Mouse (Mus musculus): ENCODE results near the gene Cideb.

Gene Cideb

DNA sequence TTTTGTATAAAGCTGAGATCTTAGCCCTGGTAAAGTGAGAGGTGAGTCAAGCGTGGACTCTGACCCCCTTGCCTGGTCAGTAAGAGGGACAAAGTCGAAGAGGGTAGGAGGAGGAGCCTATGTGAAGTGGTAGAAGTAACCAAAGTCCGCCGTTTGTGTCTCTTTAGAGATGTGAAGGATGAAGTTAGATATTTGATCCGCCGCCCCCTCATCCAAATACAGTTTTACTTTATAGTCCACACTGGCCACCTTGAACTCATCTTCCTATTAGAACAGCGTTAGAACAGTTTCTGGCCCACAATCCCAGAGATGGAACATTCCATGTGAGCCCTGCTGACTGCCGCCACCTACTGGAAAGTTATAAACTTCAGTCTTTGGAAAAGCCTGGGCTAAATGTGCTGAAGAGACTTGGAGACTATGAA is at the start of gene Cideb:
Cideb (minus strand) TSS at position 96 of the 422 bp plus-strand sequence.
- peak; percentile 95 for DNase-seq

DNA sequence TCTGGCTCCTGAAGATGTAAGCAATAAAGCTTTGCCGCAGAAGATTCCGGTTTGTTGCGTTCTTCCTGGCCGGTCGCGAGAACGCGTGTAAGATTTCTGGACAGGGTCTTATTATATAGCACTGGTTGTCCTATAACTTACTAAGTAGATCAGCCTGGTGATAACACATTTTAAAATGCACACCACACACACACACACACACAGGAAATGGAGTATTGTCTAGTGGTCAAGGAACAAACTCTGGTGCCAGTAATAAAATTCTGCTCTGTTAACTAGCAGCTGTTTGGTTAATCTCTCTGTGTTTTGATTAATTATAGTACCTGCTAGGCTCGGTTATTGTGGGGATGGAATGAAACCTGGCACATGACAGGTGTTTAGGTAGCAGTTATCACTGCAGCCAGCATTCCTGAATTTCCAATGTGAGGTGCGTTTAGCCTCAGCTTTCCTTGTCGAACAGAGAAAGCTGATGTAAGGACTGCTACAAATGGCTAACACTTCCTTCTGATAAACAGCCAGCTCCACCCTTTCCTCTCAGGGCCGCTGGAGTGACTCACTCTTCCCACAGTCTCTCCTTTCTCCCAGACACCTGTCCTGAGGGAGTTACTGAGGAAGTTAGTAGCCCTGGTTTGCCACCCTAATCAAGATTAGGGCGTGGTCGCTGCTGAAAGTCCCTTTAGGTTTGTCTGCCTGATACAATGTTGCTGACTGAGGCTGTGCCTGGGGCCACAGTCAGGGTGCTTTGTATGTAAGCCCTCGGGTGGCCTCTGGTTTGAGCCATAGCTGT is 37.3 kb upstream of the Cideb start:
- peak; percentile 2 for DNase-seq

DNA sequence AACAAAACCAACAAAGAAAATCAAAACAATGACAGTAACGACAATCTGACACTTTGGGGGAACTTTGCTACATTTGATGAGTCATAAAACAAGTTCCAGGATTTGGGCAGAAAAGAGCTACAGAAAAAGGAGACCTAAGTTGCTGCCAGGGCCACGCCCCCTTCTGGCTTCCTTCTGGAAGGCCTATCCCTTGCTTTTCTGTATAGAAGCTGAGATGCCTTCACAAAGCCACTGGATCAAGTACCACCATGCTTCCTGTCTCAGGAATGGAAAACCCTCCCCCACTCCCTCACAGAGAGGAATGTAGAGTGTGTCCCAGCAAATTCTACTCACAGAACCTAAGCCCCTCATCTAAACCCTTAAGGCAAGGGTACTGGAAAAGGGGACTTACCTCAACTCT is 35.7 kb upstream of the Cideb start:
- peak; percentile 3 for DNase-seq

DNA sequence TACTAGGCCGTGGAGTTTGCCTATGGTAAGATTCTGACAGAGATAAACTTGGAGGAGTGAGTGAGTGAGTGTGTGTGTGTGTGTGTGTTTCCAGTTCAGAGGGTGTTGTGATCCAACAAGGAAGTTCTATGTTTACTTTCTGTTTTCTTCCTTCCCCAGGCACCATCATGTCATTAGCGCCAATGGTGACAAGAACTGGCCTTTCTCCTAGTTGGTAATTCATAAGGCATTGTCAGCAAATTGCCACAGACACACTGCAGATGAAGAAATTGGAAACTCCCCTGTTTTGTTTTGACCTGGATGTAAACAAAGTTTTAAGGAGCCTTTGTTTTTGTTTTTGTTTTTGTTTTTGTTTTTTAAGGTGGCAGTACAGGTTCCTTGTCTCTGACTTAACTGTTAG is 35.2 kb upstream of the Cideb start:
- DNase-seq: no peak

DNA sequence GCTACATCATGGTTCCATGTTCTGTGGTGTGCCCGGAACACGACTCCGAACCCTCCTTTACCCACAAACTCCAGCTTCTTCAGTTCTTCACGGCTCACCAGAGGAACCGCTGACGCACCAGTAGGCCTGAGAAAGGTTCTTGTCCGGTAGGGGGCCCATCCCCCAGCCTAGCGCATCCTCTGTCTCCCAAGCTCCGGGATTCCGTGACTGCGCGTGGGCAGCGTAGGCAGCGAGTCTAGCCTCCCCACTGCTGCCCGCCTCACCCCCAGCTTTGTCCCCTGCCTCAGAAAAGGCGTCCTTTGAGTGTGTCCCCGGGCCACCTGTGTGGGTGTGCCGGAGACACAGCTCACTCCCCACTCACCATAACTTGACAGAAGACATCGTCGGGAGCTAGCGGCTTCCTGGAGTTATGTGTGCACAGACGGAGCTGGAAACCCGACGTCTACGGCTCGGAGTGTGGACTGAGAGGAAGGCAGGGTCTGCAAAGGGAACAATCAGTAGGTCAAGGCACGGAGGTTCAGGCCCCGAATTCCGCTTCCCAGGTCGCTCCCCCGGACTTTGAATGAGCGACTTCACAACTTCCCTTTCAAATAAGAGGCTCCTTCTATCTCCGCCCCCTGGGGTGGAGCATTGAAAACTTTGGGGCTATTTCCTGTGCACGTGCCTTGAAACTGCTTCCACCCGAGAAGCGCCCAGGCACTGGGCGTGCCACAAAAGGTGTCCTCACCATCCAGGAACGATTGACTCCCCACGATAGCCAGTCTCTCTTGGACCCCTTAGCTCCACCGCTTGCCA is 30.2 kb upstream of the Cideb start, which contains the start of gene Ripk3:
Ripk3 (minus strand) TSS at position 610 of the 795 bp plus-strand sequence.
- peak; percentile 33 for DNase-seq

DNA sequence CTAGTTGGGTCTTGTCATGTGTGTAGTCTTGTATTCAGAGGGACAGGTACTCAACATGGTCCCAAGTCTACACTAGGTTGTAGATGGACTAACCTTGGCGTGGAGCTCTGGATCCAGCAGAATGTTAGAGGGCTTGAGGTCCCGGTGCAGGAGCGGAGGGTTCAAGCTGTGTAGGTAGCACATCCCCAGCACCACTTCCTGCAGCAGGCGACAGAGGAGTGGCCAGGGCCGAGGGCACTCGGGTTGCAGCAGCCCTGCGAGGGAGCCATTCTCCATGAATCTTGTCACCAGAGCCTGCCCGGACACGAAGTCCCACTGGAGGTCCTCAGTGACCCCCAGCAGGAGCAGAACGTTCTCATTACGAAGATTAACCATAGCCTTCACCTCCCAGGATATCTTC is 29.5 kb upstream of the Cideb start:
- DNase-seq: peak; percentile 0

DNA sequence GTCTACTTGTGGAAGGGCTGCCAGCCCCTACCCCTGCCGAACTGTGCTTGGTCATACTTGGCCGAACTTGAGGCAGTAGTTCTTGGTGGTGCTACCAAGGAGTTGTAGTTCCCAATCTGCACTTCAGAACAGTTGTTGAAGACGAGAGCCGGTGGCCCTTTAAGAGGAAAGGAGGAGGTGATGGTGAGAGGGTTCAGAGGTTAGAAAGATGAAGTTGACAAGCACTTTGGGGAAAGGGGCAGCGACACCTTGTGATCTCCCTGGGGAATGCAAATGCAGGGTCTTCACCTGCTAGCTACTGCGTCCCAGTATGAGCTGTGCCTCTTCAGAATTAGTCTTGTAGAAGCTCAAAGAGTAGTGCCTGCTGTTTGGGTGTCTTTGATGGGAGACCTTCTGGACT is 26.9 kb upstream of the Cideb start:
- peak; percentile 6 for DNase-seq

DNA sequence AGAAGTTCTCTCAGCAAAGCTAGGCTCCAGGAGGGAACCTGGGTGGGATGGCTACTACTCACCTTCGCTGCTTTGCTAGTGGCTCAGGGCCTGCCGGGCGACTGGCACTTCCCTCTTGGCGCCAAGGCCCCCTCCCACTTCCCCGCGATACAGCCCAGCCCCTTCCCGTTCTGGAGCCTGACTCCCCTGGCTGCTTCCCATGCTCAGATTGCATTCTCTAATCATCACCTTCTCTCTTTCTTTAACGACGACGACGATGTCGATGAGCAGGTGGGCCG is 25.6 kb upstream of the Cideb start, which contains the start of gene Adcy4:
Adcy4 (minus strand) TSS at position 138 of the 278 bp plus-strand sequence.
- DNase-seq: peak; percentile 5

DNA sequence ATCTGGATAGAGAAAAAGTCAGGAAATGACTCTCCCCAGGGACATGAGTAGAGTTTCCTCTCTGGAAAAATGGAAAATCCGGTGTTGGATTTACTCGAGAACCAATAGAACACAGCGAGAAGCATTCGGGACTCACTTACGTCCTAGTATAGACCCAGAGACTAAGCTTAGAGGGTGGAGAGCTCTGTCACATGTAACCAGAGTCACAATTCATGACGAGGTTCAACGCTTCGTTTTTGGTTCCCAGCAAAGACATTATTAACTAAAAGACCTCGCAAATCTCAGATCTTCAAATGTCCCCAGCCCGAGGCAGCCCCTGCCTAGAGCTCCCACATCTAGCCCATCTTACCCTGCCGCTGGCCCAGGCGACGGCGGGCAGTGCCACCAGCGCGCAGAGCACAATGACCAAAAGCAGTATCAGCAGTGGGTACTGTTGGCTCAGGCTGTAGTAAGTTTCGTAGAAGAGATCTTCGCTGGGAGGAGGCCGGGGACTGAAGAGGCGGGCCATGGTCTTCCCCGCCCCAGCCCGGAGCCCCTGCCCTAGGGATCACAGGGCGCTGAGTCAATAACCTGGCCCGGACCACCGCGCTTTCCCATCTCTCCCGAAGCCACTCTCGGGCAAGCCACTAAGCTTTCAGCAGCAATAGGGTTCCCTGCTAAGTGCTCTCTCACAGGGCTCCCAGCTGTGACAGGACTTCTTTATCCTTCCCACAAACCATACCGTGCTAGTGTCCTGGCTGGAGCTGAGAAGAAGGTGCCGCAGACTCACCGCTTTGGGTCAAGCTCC is 25.1 kb upstream of the Cideb start:
- peak; percentile 67 for DNase-seq

DNA sequence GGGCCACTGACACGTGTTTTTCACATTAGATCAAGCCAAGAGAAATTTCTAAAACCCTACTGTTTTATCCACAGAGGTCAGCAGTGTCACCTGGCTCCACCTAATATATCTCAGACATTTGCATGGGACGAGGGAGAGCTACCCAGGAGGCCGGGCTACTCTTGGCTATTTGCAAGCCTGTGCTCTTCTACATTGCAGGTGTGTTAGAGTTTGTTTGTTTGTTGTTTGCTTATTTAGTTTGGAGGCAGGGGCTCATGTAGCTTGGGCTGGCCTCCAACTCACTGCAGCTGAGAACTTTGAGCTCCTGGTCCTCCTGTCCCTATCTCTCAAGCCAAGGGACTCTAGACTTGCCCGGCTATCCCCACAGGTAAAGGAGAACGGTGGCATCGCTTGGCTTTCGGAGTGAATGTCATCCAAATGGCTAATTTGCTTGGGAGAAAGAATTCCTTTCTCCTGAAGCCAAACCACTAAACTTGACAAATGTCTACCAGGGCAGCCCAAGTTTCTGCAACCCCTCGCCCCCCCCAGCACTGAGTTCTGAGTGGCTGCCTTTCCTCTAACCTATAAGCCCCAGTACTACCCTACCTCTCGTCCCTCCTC is 24.2 kb upstream of the Cideb start:
- DNase-seq: peak; percentile 1

DNA sequence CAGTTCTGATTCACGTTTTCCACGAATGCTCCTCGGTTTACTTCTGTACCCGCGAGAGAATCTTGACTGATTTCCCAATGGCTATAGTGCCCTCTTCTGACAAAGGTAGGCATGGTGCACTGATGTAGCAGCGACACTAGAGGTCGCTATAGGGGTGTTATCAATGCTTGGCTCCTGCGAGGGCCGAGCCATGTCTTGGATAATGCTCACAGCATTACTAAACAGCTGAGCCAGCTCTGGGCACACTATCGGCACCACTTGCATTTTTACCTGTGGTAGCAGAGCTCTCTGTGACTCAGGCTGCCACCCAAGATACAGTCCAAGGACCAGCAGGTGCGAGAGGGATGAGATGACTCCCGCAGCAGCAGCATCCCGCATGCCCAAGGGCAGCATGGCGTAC is 23.1 kb upstream of the Cideb start:
- peak; percentile 79 for DNase-seq

DNA sequence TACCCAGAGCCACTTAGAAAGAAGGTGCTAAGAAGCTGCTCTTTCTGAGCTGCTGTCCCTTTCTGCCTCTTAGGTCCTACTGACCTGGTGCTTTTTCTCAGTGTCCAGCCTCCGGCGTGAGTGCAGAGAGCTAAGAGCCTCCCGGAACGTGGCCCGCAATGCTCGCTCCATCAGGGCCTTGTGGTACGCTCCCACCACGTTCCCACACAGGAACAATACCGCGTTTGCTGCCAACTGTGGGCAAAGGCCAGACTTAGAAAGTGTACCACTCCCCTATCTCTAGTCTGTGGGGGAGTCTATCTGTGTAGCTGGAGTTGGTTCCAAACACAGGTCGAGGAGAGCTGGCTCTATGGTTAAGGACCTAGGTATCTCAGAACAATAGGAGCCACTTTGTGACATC is 22.5 kb upstream of the Cideb start:
- no peak for DNase-seq

DNA sequence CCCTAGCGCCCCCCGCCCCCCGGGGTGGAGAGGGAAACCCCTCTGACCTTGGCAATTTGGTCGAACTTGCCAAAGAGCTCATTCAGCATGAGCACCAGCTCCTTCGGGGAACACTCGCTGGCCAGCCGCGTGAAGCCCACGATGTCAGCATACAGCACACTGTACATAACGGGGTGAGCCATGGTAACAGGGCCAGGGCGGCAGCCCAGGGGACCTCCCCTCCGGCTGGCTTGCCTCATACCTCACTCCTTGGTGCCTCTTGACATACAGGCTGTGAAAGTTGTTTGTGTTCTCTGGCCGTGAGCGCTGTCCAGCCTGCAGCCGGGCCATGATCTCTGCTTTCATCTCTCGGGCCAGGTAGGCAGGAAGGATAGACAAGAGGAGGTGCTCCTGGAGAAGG is 21.4 kb upstream of the Cideb start:
- DNase-seq: no peak

DNA sequence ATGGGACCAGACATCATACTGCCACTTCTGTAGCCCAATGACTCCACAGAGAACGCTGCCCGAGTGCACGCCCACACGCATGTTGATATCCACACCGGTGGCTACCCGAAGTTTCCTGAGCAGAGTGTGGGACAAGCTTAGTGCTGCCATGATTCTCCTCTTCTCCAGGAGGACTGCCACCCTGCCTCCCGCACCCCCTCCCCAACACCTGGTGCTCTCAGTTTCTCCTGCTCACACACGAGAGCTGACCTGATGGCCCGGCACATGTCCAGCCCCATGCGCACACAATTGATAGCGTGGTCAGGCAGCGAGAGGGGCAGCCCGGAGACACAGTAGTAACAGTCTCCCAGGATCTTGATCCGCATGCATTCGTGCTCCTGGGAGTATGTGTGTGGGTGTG is 20.4 kb upstream of the Cideb start:
- no peak for DNase-seq

DNA sequence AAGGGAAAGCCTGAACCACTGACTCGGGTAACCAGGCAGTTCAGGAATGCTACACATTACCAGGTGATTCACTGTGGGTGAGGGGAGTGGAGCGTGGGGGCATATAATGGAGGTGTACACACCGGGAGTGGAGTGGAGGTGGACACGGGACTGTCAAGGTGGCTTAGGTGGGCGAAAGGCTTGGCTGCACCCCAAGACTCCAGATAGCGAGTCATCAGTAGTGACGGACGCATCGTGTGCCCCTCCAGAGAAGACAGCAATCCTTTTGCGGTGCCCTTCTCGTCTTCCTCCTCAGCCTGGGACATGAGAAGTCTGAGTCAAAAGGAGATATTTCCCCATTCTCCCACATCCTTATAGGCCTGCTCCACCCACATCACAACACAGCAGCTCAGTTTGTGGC is 19.5 kb upstream of the Cideb start:
- DNase-seq: no peak

DNA sequence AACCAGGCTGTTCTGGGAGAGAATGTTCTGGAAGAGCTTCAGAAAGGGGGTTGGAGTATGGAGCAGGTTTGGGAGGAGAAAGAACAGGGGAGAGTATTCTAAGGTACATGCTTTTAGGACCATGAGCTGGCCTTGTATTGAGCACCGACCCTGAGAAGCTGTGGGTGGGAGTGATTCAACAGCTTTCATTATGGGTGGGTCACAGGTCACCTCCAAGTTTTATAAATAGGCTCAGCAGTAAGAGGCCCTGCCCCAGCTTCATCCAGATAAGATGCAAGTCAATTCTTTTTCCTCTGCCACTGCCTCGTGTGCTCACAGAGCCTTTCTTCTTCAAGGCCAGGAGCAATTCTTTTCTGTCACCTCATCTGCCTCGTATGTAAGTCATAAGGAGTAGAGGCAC is 18.9 kb upstream of the Cideb start:
- DNase-seq: no peak

DNA sequence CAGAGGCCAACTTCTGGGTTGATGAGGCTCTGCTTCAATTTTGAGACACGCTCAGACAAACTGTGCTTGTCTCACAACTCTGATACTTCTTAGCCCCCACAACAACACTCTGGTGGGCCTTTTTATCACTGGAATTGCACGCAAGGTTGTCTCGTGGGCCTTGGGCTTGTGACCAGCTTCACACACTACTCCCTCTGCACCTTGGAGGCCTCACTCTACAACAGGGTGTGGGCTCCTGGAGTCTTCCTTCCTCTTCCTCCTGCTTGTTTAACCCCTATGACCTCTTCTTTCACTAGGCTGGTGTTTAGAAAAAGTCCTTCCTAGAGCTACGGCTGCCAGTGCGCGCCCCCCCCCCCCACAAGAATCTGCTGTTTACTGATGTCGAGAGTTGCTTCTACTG is 18.5 kb upstream of the Cideb start:
- no peak for DNase-seq

DNA sequence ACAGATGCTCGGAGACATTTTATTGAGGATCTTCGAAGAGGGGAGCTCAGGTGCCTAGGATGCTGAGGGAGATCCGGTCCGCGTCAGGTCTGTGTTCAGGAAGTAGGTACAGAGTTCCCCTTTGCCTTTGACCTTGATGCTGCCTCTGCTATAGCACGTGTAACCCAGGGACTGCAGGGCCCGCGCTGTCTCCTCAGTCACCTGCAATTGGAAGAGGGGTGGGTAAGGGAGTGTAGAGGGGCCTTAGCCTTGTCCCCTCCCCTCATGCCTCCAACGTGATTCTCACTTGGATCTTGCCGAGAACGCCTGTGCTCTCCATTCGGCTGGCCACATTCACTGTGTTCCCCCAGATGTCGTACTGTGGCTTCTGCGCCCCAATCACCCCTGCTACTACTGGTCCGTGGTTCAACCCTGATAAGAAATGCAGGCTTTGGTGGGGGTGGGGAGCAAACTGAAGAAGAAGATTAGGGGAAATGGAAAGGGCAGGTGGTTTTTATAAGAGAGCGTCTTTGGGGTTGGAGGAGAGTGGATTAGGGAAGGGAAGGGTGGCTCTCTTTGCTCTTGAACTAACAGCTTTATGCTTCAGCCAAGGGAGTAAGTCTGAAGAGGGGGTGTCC is 10.9 kb upstream of the Cideb start:
- DNase-seq: no peak

DNA sequence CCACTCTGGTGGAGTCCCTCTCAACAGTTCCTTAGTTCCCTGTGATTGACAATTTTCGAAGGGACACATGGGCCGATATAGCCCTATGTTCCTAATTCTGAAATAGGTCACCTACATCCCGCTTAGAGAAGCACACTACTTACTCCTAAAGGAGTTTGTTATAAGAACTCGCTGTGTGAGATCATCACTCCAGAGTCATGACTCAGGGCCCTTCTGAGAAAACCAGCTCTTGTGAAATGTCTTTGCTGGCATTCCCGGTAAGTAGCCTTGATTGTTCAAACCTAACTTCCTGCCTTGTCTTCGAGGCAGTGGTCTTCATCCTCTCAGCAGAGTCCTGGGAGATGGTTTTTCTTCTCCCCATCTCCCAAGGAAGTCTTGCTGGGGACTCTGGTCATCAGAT is 10.3 kb upstream of the Cideb start:
- DNase-seq: no peak

DNA sequence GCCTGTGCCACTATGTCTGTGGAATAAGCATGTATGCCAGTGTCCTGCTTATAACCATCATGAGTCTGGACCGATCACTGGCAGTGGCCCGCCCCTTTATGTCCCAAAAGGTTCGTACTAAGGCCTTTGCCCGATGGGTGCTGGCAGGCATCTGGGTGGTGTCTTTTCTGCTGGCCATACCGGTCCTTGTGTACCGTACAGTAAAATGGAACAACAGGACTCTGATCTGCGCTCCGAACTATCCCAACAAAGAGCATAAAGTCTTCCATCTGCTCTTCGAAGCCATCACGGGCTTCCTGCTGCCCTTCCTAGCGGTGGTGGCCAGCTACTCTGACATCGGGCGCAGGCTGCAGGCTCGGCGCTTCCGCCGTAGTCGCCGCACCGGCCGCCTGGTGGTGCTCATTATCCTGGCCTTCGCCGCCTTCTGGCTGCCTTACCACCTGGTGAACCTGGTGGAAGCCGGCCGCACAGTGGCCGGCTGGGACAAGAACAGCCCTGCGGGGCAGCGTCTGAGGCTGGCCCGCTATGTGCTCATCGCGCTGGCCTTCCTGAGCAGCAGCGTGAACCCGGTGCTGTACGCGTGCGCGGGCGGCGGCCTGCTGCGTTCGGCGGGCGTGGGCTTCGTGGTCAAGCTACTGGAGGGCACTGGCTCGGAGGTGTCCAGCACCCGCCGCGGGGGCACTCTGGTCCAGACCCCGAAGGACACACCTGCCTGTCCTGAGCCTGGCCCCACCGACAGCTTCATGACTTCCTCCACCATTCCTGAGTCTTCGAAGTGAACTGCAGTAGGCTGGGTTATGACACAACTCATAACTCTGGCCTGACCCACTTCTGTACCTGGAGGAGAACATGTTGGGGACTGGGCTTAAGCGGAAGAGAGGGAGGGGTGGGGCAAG is 9.5 kb upstream of the Cideb start:
- peak; percentile 79 for DNase-seq

DNA sequence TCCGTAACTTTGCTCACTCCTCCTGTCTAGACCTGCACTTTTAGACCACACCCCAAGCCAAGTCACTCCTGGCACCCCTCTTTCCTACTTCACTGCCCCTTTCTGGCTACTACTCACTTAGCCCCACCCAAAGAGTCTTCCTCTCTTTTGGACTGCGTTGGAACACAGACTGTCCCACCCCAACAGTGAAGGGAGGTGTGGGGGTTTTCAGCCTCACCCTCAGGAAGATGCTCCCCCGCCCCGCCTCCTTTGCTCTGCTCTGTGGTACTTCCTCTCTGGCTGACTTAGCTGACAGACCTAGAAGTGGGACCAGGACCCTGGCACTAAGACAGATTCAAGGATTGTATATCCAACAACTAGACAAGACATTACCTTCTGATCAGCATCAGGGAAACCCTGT is 7.4 kb upstream of the Cideb start, which contains the start of gene Ltb4r1:
Ltb4r1 (plus strand) TSS at position 267 of the 400 bp plus-strand sequence.
- no peak for DNase-seq

DNA sequence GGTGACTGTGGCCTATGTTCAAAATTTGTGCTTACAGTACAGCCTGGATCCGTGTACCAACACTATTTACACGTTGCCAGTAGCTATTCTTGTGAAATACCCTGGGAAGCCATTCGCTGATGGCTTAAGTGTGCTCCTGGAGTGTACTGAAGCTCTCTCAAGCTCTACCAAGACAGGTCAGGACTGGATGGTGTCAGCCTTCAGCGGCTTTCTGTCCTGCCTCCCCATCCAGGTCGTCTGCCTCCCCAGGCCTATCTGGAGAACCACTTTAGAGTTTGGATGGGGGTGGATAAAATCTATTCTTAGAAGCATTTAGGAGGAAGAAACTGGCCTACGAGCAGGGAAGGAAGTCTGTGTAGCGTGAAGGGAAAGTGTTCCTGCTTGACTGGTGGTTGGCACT is 4.9 kb upstream of the Cideb start:
- no peak for DNase-seq

Measured in kidney, adult 9 months (tissue).